Mouse (Mus musculus): ENCODE measurements around the gene Prlr. TPM values are rescaled to one million over a fixed set of nuclear protein-coding genes. Genes with fewer than 3 reads are reported as not detected.

Gene Prlr
- polyA plus RNA-seq, 1 experiment: 1.1 TPM

GRCm38 (mm10) chr15:10252526-10252925 lies 75.5 kb downstream of the Prlr start:
- Histone ChIP-seq H3K4me3 (ENCODE audit: insufficient read depth, low read length) (no peak overlapping the region), H3K27ac (ENCODE audit: insufficient read depth, low read length) (no peak overlapping the region), H3K4me1 (ENCODE audit: control insufficient read depth, insufficient read depth, low read length) (no peaks in the 10 kb centered on the region)
- TF ChIP-seq POLR2A (IDR thresholded peaks at IDR 0.05; ENCODE audit: low read depth, low read length) (no peak), CTCF (IDR thresholded peaks at IDR 0.05; ENCODE audit: borderline replicate concordance, insufficient read depth, low read length) (no peak)

GRCm38 (mm10) chr15:10262219-10262618 lies 85.2 kb downstream of the Prlr start:
- Histone ChIP-seq H3K4me1 (ENCODE audit: control insufficient read depth, insufficient read depth, low read length) (no peaks in the 10 kb centered on the region), H3K27ac (ENCODE audit: insufficient read depth, low read length) (no peak overlapping the region)
- TF ChIP-seq CTCF (IDR thresholded peaks at IDR 0.05; ENCODE audit: borderline replicate concordance, insufficient read depth, low read length) (no peak), POLR2A (IDR thresholded peaks at IDR 0.05; ENCODE audit: low read depth, low read length) (no peak)

GRCm38 (mm10) chr15:10262641-10263040 lies 85.6 kb downstream of the Prlr start:
- no peak overlapping the region for H3K27ac ChIP-seq (ENCODE audit: insufficient read depth, low read length)
- TF ChIP-seq POLR2A (IDR thresholded peaks at IDR 0.05; ENCODE audit: low read depth, low read length) (no peak), CTCF (IDR thresholded peaks at IDR 0.05; ENCODE audit: borderline replicate concordance, insufficient read depth, low read length) (no peak)
- H3K4me1 ChIP-seq (ENCODE audit: control insufficient read depth, insufficient read depth, low read length): no peaks in the 10 kb centered on the region
- no peak overlapping the region for H3K4me3 ChIP-seq (ENCODE audit: insufficient read depth, low read length)

More at GRCm38 (mm10) chr15:10262219-10262618, 85.2 kb downstream of the Prlr start:
- H3K4me3 ChIP-seq (ENCODE audit: insufficient read depth, low read length): no peak overlapping the region

GRCm38 (mm10) chr15:10263420-10263819 lies 86.4 kb downstream of the Prlr start:
- TF ChIP-seq CTCF (IDR thresholded peaks at IDR 0.05; ENCODE audit: borderline replicate concordance, insufficient read depth, low read length) (no peak), POLR2A (IDR thresholded peaks at IDR 0.05; ENCODE audit: low read depth, low read length) (no peak)
- H3K27ac ChIP-seq (ENCODE audit: insufficient read depth, low read length): no peak overlapping the region

GRCm38 (mm10) chr15:10264885-10265284 lies 87.8 kb downstream of the Prlr start:
- no peak for TF ChIP-seq POLR2A (IDR thresholded peaks at IDR 0.05; ENCODE audit: low read depth, low read length)
- TF ChIP-seq CTCF (IDR thresholded peaks at IDR 0.05; ENCODE audit: borderline replicate concordance, insufficient read depth, low read length): no peak
- no peak overlapping the region for H3K4me3 ChIP-seq (ENCODE audit: insufficient read depth, low read length)
- H3K4me1 ChIP-seq (ENCODE audit: control insufficient read depth, insufficient read depth, low read length): no peaks in the 10 kb centered on the region
- no peak overlapping the region for H3K27ac ChIP-seq (ENCODE audit: insufficient read depth, low read length)

More at GRCm38 (mm10) chr15:10263420-10263819, 86.4 kb downstream of the Prlr start:
- Histone ChIP-seq H3K4me1 (ENCODE audit: control insufficient read depth, insufficient read depth, low read length) (no peaks in the 10 kb centered on the region), H3K4me3 (ENCODE audit: insufficient read depth, low read length) (no peak overlapping the region)

GRCm38 (mm10) chr15:10267251-10267650 lies 90.2 kb downstream of the Prlr start:
- H3K4me1 ChIP-seq (ENCODE audit: control insufficient read depth, insufficient read depth, low read length): no peaks in the 10 kb centered on the region
- H3K27ac ChIP-seq (ENCODE audit: insufficient read depth, low read length): no peak overlapping the region
- H3K4me3 ChIP-seq (ENCODE audit: insufficient read depth, low read length): no peak overlapping the region
- TF ChIP-seq POLR2A (IDR thresholded peaks at IDR 0.05; ENCODE audit: low read depth, low read length): no peak
- TF ChIP-seq CTCF (IDR thresholded peaks at IDR 0.05; ENCODE audit: borderline replicate concordance, insufficient read depth, low read length): no peak

GRCm38 (mm10) chr15:10276386-10276785 lies 99.3 kb downstream of the Prlr start:
- no peaks in the 10 kb centered on the region for H3K4me1 ChIP-seq (ENCODE audit: control insufficient read depth, insufficient read depth, low read length)
- TF ChIP-seq POLR2A (IDR thresholded peaks at IDR 0.05; ENCODE audit: low read depth, low read length) (no peak), CTCF (IDR thresholded peaks at IDR 0.05; ENCODE audit: borderline replicate concordance, insufficient read depth, low read length) (no peak)
- no peak overlapping the region for H3K27ac ChIP-seq (ENCODE audit: insufficient read depth, low read length)
- no peak overlapping the region for H3K4me3 ChIP-seq (ENCODE audit: insufficient read depth, low read length)

GRCm38 (mm10) chr15:10277461-10277860 lies 100.4 kb downstream of the Prlr start:
- Histone ChIP-seq H3K4me1 (ENCODE audit: control insufficient read depth, insufficient read depth, low read length) (no peaks in the 10 kb centered on the region), H3K27ac (ENCODE audit: insufficient read depth, low read length) (no peak overlapping the region), H3K4me3 (ENCODE audit: insufficient read depth, low read length) (no peak overlapping the region)
- TF ChIP-seq CTCF (IDR thresholded peaks at IDR 0.05; ENCODE audit: borderline replicate concordance, insufficient read depth, low read length) (no peak), POLR2A (IDR thresholded peaks at IDR 0.05; ENCODE audit: low read depth, low read length) (no peak)

GRCm38 (mm10) chr15:10281546-10281945 lies 104.5 kb downstream of the Prlr start:
- TF ChIP-seq CTCF (IDR thresholded peaks at IDR 0.05; ENCODE audit: borderline replicate concordance, insufficient read depth, low read length) (no peak), POLR2A (IDR thresholded peaks at IDR 0.05; ENCODE audit: low read depth, low read length) (no peak)
- no peaks in the 10 kb centered on the region for H3K4me1 ChIP-seq (ENCODE audit: control insufficient read depth, insufficient read depth, low read length)
- no peak overlapping the region for H3K27ac ChIP-seq (ENCODE audit: insufficient read depth, low read length)
- H3K4me3 ChIP-seq (ENCODE audit: insufficient read depth, low read length): no peak overlapping the region

- Histone ChIP-seq H3K27ac (ENCODE audit: insufficient read depth, low read length) (no peak overlapping the region), H3K4me3 (ENCODE audit: insufficient read depth, low read length) (no peak overlapping the region), H3K4me1 (ENCODE audit: control insufficient read depth, insufficient read depth, low read length) (no peaks in the 10 kb centered on the region)
- no peak for TF ChIP-seq POLR2A (IDR thresholded peaks at IDR 0.05; ENCODE audit: low read depth, low read length)
- TF ChIP-seq CTCF (IDR thresholded peaks at IDR 0.05; ENCODE audit: borderline replicate concordance, insufficient read depth, low read length): no peak
These were observed 106.6 kb downstream of the Prlr start for GRCm38 (mm10) chr15:10283661-10284060.

GRCm38 (mm10) chr15:10296570-10296969 lies 119.5 kb downstream of the Prlr start:
- Histone ChIP-seq H3K4me3 (ENCODE audit: insufficient read depth, low read length) (no peak overlapping the region), H3K27ac (ENCODE audit: insufficient read depth, low read length) (no peak overlapping the region), H3K4me1 (ENCODE audit: control insufficient read depth, insufficient read depth, low read length) (no peaks in the 10 kb centered on the region)
- no peak for TF ChIP-seq POLR2A (IDR thresholded peaks at IDR 0.05; ENCODE audit: low read depth, low read length)
- no peak for TF ChIP-seq CTCF (IDR thresholded peaks at IDR 0.05; ENCODE audit: borderline replicate concordance, insufficient read depth, low read length)
